ENCODE assay signal across 15 mouse cellular contexts in genomic region chr1:57358546-57358945, GRCm38 (mm10).
"Had no signal": no experiment of that assay in that cellular context is flagged by ENCODE, and none has a peak within 500 bp of the region (broad histone marks: within the 10 kb centered on the region; RNA-seq: fewer than 3 reads in every experiment).

No protein-coding gene starts in this region.

- H3K4me2 ChIP-seq: limb, embryonic 15.5 days; liver, embryonic 12.5 days; lung, embryonic 15.5 days; midbrain, embryonic 12.5 days; stomach, embryonic 15.5 days had no signal

- H3K27me3 ChIP-seq: limb, embryonic 15.5 days; liver, embryonic 12.5 days; lung, embryonic 15.5 days; megakaryocyte, embryonic 14.5 days; midbrain, embryonic 12.5 days; stomach, embryonic 15.5 days had no signal

- H3K27ac ChIP-seq: left cerebral cortex, adult 2 months; liver, embryonic 12.5 days; lung, embryonic 15.5 days; macrophage; midbrain, embryonic 12.5 days; stomach, embryonic 15.5 days had no signal

- H3K4me3 ChIP-seq: left cerebral cortex, adult 2 months; limb, embryonic 15.5 days; liver, embryonic 12.5 days; lung, embryonic 15.5 days; megakaryocyte, embryonic 14.5 days; midbrain, embryonic 12.5 days; stomach, embryonic 15.5 days had no signal

- H3K9ac ChIP-seq: limb, embryonic 15.5 days; liver, embryonic 12.5 days; lung, embryonic 15.5 days; midbrain, embryonic 12.5 days; stomach, embryonic 15.5 days had no signal

- DNase-seq: kidney, adult 8-10 months; kidney, postnatal 25 days; lung, postnatal 14 days; retina, postnatal 1 day; right cerebral cortex, postnatal 4 days; thymus, postnatal 36 days had no signal

- ATAC-seq: intestine, postnatal 0 days; liver, embryonic 12.5 days had no signal

- H3K36me3 ChIP-seq: limb, embryonic 15.5 days; liver, embryonic 12.5 days; lung, embryonic 15.5 days; midbrain, embryonic 12.5 days; stomach, embryonic 15.5 days had no signal

- H3K4me1 ChIP-seq: liver, embryonic 12.5 days; lung, embryonic 15.5 days; megakaryocyte, embryonic 14.5 days; midbrain, embryonic 12.5 days; stomach, embryonic 15.5 days had no signal

- H3K9me3 ChIP-seq: limb, embryonic 15.5 days; liver, embryonic 12.5 days; lung, embryonic 15.5 days; megakaryocyte, embryonic 14.5 days; midbrain, embryonic 12.5 days; stomach, embryonic 15.5 days had no signal
